Mouse (Mus musculus) liver, postnatal 0 days (tissue): Measurements from ENCODE around the gene Wdr37.

Source experiments
- CTCF ChIP-seq: sonication (generic); IDR thresholded peaks from 2 replicates; pipeline ENCODE4 v1.5.1; 2016; ENCODE audit warnings: antibody characterized with exemption, low read depth
- EP300 ChIP-seq: IDR thresholded peaks from 2 replicates; pipeline ENCODE4 v1.6.1; 2016; ENCODE audit warnings: antibody characterized with exemption, low read depth, mild to moderate bottlenecking

GRCm38 (mm10) chr13:8831546-8832251, 40.0 kb downstream of the Wdr37 start:
- TF ChIP-seq CTCF (no peak), EP300 (no peak)
